Mouse (Mus musculus) spleen, adult 12 weeks (tissue): ENCODE measurements around the gene Grb2.
A peak's percentile ranks its signal among the peaks of the same experiment; 100 is the strongest.

Experiments
- DNase-seq: peaks from one replicate; pipeline ENCODE4 v3.0.0; 2022; ENCODE audit warnings: low spot score

The Grb2 gene

GRCm38 (mm10) chr11:115712268-115712667, 3.9 kb upstream of the Grb2 start:
- DNase-seq: no peak

GRCm38 (mm10) chr11:115711133-115711532, 2.7 kb upstream of the Grb2 start:
- DNase-seq: no peak

GRCm38 (mm10) chr11:115709829-115710559, 1.6 kb upstream of the Grb2 start:
- DNase-seq: no peak

- DNase-seq: no peak
These were observed 795 bp upstream of the Grb2 start for GRCm38 (mm10) chr11:115708956-115709828.

GRCm38 (mm10) chr11:115707313-115708208, 836 bp downstream of the Grb2 start:
- peak; percentile 38 for DNase-seq

- no peak for DNase-seq
These were observed 1.8 kb downstream of the Grb2 start for GRCm38 (mm10) chr11:115706584-115706983.

- no peak for DNase-seq
These were observed 2.8 kb downstream of the Grb2 start for GRCm38 (mm10) chr11:115705561-115705960.

GRCm38 (mm10) chr11:115704648-115705047, 3.7 kb downstream of the Grb2 start:
- no peak for DNase-seq

- DNase-seq: no peak
These were observed 4.9 kb downstream of the Grb2 start for GRCm38 (mm10) chr11:115703466-115703865.

- DNase-seq: peak; percentile 67
These were observed 9.2 kb downstream of the Grb2 start for GRCm38 (mm10) chr11:115698986-115699728.

GRCm38 (mm10) chr11:115697722-115698121, 10.7 kb downstream of the Grb2 start:
- DNase-seq: no peak

GRCm38 (mm10) chr11:115697091-115697490, 11.3 kb downstream of the Grb2 start:
- DNase-seq: no peak

GRCm38 (mm10) chr11:115696471-115696870, 11.9 kb downstream of the Grb2 start:
- no peak for DNase-seq

- no peak for DNase-seq
These were observed 14.3 kb downstream of the Grb2 start for GRCm38 (mm10) chr11:115693979-115694578.

- peak; percentile 17 for DNase-seq
These were observed 15.6 kb downstream of the Grb2 start for GRCm38 (mm10) chr11:115692800-115693199.

GRCm38 (mm10) chr11:115691976-115692375, 16.4 kb downstream of the Grb2 start:
- no peak for DNase-seq

GRCm38 (mm10) chr11:115691511-115691910, 16.9 kb downstream of the Grb2 start:
- no peak for DNase-seq

GRCm38 (mm10) chr11:115691013-115691412, 17.4 kb downstream of the Grb2 start:
- no peak for DNase-seq

- no peak for DNase-seq
These were observed 18.0 kb downstream of the Grb2 start for GRCm38 (mm10) chr11:115690356-115690755.

GRCm38 (mm10) chr11:115689137-115689915, 19.1 kb downstream of the Grb2 start:
- no peak for DNase-seq
